Mouse (Mus musculus): Measurements from ENCODE around the gene Aig1. TPM values are rescaled to one million over a fixed set of nuclear protein-coding genes. Genes with fewer than 3 reads are reported as not detected.

The Aig1 gene
- polyA plus RNA-seq, 1 experiment from 2014 or later, result 36.1 TPM

DNA sequence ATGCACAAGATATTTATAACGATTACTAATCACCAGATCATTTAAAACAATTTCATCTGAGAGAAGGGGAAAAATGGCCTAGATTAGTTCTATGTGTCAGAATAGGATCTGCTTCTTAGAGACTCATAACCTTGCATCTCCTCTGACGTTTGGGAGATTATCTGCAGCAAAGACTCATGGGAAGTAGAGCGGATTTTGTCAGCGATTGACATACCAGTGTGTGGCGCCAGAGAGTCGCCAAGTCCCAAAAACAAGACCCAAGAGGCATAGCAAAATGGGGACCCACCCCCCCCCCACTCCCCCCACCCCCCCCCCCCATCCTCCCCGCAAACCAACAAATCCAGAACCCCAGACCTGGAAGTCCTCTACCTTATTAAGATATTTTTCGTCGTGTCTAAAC, 13.7 kb upstream of the Aig1 start:
- Histone ChIP-seq H3K4me1 (ENCODE audit: control insufficient read depth, insufficient read depth, low read length) (no peaks in the 10 kb centered on the region), H3K36me3 (ENCODE audit: control insufficient read depth, insufficient read depth, low read length) (no peaks in the 10 kb centered on the region), H3K4me2 (ENCODE audit: low read depth, low read length) (no peak overlapping the region), H3K27me3 (replicated peaks; ENCODE audit: control insufficient read depth, insufficient read depth, low read length) (no peaks in the 10 kb centered on the region), H3K4me3 (ENCODE audit: low read depth, low read length) (no peak overlapping the region), H3K9me3 (ENCODE audit: control insufficient read depth, low read length) (no peaks in the 10 kb centered on the region), H3K9ac (ENCODE audit: low read depth, low read length) (no peak overlapping the region), H3K27ac (replicated peaks; ENCODE audit: low read depth, low read length) (no peak overlapping the region)
- no peak for ATAC-seq (ENCODE audit: low read depth)
- 58% methylated on average over 9 of the region's 9 CpGs for WGBS
- no peak for DNase-seq (ENCODE audit: low spot score)

DNA sequence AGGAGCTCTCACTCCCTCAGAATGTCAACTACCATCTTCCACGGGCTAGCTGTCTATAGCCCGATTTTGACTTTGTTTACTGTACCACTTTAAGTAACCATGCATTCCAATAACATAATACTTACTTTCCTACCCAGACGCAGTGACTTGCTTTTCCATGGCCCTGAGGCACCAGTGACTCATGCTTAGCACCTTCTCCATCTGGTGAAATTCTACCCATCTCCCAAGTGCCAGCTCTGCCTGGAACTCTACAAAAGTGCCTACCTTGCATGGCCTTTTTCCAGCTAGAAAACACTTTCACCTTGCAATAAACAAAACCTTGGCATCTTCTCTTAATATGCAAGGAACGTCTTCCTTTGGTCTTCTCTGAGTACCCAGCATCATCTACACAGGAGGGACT, 9.9 kb upstream of the Aig1 start:
- Histone ChIP-seq H3K36me3 (ENCODE audit: control insufficient read depth, insufficient read depth, low read length) (no peaks in the 10 kb centered on the region), H3K9me3 (ENCODE audit: control insufficient read depth, low read length) (no peaks in the 10 kb centered on the region), H3K4me1 (ENCODE audit: control insufficient read depth, insufficient read depth, low read length) (no peaks in the 10 kb centered on the region), H3K4me3 (ENCODE audit: low read depth, low read length) (no peak overlapping the region), H3K27ac (replicated peaks; ENCODE audit: low read depth, low read length) (no peak overlapping the region), H3K4me2 (ENCODE audit: low read depth, low read length) (no peak overlapping the region), H3K9ac (ENCODE audit: low read depth, low read length) (no peak overlapping the region), H3K27me3 (replicated peaks; ENCODE audit: control insufficient read depth, insufficient read depth, low read length) (no peaks in the 10 kb centered on the region)
- ATAC-seq (ENCODE audit: low read depth) (no peak), DNase-seq (ENCODE audit: low spot score) (no peak)
- 79% methylated on average over 4 of the region's 4 CpGs for WGBS

DNA sequence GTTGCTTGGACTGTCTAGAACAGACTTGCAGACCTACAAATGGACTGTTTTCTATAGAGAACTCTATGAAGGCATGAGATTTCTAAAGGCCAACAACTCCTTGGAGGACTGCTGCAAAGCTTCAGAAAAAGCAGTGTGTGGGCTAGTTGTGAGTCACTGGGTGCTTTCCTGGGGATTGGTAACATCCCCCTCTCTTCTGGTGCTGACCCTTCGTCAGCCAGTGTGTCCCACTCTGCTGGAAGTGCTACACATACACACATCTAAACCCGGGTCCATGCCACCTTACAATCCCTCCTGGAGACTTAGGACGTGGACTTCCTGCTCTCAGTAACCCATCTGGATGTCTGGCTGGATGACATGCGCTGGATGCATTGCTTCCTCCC, 6.2 kb upstream of the Aig1 start:
- Histone ChIP-seq H3K9ac (ENCODE audit: low read depth, low read length) (no peak overlapping the region), H3K27me3 (replicated peaks; ENCODE audit: control insufficient read depth, insufficient read depth, low read length) (no peaks in the 10 kb centered on the region), H3K4me1 (ENCODE audit: control insufficient read depth, insufficient read depth, low read length) (no peaks in the 10 kb centered on the region), H3K4me2 (ENCODE audit: low read depth, low read length) (no peak overlapping the region), H3K27ac (replicated peaks; ENCODE audit: low read depth, low read length) (no peak overlapping the region), H3K36me3 (ENCODE audit: control insufficient read depth, insufficient read depth, low read length) (no peaks in the 10 kb centered on the region), H3K9me3 (ENCODE audit: control insufficient read depth, low read length) (no peaks in the 10 kb centered on the region; the same call in 1 of the 2 replicates), H3K4me3 (ENCODE audit: low read depth, low read length) (no peak overlapping the region)
- 75% methylated on average over 4 of the region's 4 CpGs for WGBS
- ATAC-seq (ENCODE audit: low read depth) (no peak), DNase-seq (ENCODE audit: low spot score) (no peak)

DNA sequence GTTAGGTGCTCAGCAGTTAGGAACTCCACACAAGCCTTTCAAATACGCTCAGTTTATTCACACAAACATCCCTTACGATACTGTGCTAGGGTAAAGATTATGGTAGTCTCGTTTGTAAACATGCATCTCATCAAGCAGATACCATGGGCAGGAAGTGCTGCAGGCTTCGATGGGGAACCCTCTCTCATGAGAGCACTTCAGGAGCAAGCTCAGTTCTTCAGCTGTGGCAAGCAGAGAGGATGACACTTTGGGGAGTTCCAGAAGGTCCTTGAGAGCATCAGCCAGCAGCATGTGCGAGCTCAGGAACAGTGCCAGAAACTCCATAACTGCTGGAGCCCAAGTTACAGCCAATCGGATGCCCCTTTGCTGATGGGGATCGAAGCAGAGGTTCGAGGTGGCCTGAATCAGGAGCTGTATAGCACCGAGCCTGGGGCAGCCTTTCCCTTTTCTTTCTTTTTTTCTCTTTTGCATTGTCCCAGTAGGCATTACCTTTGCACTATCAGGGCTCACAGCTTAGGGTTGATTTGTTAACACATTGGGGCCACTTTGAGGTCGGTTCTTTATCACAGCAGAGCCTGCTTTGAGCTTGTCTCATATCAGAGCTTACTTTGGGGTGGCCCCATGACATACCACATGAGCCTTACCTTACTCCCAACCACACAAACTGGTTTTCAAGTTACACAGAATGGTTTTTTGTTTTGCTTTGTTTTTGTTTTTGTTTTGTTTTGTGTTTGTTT, 5.7 kb upstream of the Aig1 start:
- Histone ChIP-seq H3K4me2 (ENCODE audit: low read depth, low read length) (no peak overlapping the region), H3K4me3 (ENCODE audit: low read depth, low read length) (no peak overlapping the region), H3K27ac (replicated peaks; ENCODE audit: low read depth, low read length) (no peak overlapping the region), H3K4me1 (ENCODE audit: control insufficient read depth, insufficient read depth, low read length) (no peaks in the 10 kb centered on the region), H3K9me3 (ENCODE audit: control insufficient read depth, low read length) (no peaks in the 10 kb centered on the region; the same call in 1 of the 2 replicates), H3K27me3 (replicated peaks; ENCODE audit: control insufficient read depth, insufficient read depth, low read length) (no peaks in the 10 kb centered on the region), H3K36me3 (ENCODE audit: control insufficient read depth, insufficient read depth, low read length) (no peaks in the 10 kb centered on the region), H3K9ac (ENCODE audit: low read depth, low read length) (no peak overlapping the region)
- DNase-seq (ENCODE audit: low spot score) (no peak), ATAC-seq (ENCODE audit: low read depth) (no peak)
- 85% methylated on average over 10 of the region's 10 CpGs for WGBS

DNA sequence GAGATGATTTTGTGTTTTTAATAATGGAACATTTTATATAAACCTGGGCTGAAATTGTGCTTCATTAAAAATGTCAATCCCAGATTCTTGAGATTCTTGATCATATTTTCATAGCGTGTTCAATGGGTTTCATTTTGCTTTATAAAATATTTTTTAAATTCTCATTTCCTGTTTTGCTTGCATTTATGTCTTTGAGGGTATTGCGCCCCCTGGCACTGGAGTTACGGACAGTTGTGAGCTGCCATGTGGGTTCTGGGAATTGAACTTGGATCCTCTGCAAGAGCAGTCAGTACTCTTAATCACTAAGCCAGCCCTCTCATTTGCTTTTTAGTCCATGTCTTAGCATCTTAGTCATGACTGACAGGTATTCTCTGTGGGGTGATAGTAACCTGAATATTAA, 1.8 kb upstream of the Aig1 start:
- Histone ChIP-seq H3K4me1 (ENCODE audit: control insufficient read depth, insufficient read depth, low read length) (peaks cover 4% of the 10 kb centered on the region; the same call in 1 of the 2 replicates), H3K9ac (ENCODE audit: low read depth, low read length) (no peak overlapping the region), H3K4me3 (ENCODE audit: low read depth, low read length) (no peak overlapping the region), H3K9me3 (ENCODE audit: control insufficient read depth, low read length) (no peaks in the 10 kb centered on the region; the same call in 1 of the 2 replicates), H3K27me3 (replicated peaks; ENCODE audit: control insufficient read depth, insufficient read depth, low read length) (no peaks in the 10 kb centered on the region), H3K36me3 (ENCODE audit: control insufficient read depth, insufficient read depth, low read length) (no peaks in the 10 kb centered on the region), H3K27ac (replicated peaks; ENCODE audit: low read depth, low read length) (no peak overlapping the region), H3K4me2 (ENCODE audit: low read depth, low read length) (no peak overlapping the region)
- ATAC-seq (ENCODE audit: low read depth) (no peak), DNase-seq (ENCODE audit: low spot score) (no peak)
- 70% methylated on average over 3 of the region's 3 CpGs for WGBS

DNA sequence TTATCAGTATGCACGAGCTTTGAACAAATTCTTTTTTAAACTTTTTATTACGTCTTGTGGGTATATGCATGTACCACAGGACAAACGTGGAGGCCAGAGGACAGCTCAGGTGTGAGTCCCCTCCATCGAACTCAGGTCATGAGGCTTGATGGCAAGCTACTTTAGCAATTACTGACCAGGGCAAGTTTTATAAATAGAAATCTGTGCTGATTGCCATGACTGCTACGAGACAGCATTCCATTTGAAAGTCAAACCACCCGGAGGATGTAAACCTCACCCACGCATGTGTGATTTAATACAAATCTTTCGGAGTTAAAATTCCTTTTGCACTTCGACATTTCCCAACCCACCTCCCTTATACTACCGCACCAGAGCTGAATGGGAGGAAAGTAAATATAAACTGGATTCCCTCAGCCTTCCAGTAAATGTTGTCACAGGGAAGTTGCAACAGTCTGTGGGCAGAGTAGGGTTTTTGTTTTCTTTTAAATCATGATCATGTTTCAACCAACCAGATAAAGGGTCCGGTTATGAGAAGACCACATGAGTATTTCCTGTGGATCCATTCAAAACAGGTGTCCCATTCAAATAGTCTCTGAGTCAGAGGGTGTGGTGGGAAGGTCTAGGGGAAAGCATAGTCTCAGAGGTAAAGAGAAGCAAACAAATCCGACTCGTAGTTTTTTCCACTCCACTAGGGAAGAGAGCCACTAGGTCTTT, 699 bp upstream of the Aig1 start:
- H3K9me3 ChIP-seq (ENCODE audit: control insufficient read depth, low read length), result no peaks in the 10 kb centered on the region; the same call in 1 of the 2 replicates
- 20% methylated on average over 13 of the region's 13 CpGs for WGBS

DNA sequence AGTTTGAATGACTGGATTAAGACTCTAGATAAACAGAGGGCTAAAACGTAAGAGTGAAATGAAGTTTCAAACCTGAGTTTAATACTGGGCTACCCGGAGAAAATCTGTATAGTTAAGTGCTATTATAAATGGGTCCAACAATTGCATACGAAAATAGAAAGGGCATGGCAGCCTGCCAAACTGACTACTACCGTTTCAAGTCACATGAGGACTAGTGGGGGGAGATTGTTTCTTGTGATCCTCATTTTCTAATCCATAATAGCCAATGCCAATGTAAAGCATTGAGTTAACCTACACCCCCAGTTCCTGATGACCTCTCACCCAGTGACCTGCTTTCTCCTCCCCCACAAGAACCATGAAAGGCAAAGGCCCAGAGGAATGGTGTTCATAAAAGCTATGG, 2.4 kb downstream of the Aig1 start:
- Histone ChIP-seq H3K4me2 (ENCODE audit: low read depth, low read length) (no peak overlapping the region), H3K9ac (ENCODE audit: low read depth, low read length) (no peak overlapping the region), H3K9me3 (ENCODE audit: control insufficient read depth, low read length) (no peaks in the 10 kb centered on the region), H3K36me3 (ENCODE audit: control insufficient read depth, insufficient read depth, low read length) (no peaks in the 10 kb centered on the region), H3K27me3 (replicated peaks; ENCODE audit: control insufficient read depth, insufficient read depth, low read length) (no peaks in the 10 kb centered on the region), H3K27ac (replicated peaks; ENCODE audit: low read depth, low read length) (no peak overlapping the region), H3K4me1 (ENCODE audit: control insufficient read depth, insufficient read depth, low read length) (peaks cover 7% of the 10 kb centered on the region; the same call in 1 of the 2 replicates), H3K4me3 (ENCODE audit: low read depth, low read length) (no peak overlapping the region)
- ATAC-seq (ENCODE audit: low read depth), result no peak
- peak; percentile 56 for DNase-seq (ENCODE audit: low spot score)
- WGBS, result 31% methylated on average over 4 of the region's 4 CpGs

More for the DNA sequence above, 699 bp upstream of the Aig1 start:
- H3K4me1 ChIP-seq (ENCODE audit: control insufficient read depth, insufficient read depth, low read length), result peaks cover 4% of the 10 kb centered on the region; the same call in 1 of the 2 replicates
- H3K27ac ChIP-seq (replicated peaks; ENCODE audit: low read depth, low read length), result peak overlapping the region; percentile 8; the same call in 1 of the 2 replicates
- DNase-seq (ENCODE audit: low spot score) (peak; percentile 36), ATAC-seq (ENCODE audit: low read depth) (0 out of 2 replicates have a peak, but pooled peaks have one; percentile 14)
- H3K4me3 ChIP-seq (ENCODE audit: low read depth, low read length), result peak overlapping the region; percentile 64
- H3K27me3 ChIP-seq (replicated peaks; ENCODE audit: control insufficient read depth, insufficient read depth, low read length), result no peaks in the 10 kb centered on the region
- peak overlapping the region; percentile 80 for H3K4me2 ChIP-seq (ENCODE audit: low read depth, low read length)
- no peaks in the 10 kb centered on the region for H3K36me3 ChIP-seq (ENCODE audit: control insufficient read depth, insufficient read depth, low read length)
- peak overlapping the region; percentile 75 for H3K9ac ChIP-seq (ENCODE audit: low read depth, low read length)

DNA sequence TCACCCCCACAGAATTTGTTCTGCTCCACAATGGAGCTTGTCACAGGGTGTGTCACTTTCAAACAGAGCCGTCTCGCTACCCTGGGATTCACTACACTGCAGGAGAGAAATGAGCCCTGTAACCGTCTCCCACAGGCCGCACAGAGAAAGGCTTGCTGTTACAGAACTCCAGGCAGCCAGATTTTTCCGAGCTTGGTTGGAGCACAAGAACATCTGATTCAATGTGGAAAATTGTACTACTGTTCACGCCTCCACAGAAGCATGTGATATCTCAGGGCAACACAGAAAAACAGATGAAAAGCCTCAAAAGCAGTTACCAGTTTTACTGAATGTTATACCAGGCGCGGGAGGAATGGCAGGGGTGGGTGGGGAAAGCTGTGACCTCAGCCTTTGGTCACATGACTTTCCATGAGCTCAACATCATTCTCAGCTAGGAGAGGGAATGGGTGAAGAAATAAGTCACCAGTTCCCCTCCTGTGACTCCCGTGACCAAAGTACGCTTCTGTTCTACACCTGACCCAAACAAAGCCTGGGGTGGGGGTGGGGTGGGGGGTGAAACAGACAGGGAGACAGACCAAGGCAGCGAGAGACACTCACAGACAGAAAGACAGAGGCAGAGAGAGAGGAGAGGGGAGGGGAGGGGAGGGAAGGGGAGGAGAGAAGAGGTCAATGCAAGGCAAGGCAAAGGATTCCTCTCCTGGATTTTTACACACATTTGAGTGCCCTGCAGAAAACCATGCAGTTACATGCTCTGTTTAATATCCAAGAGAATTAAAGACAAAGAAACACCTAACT, 7.5 kb downstream of the Aig1 start:
- Histone ChIP-seq H3K4me3 (ENCODE audit: low read depth, low read length) (0 out of 2 replicates have a peak overlapping the region, but pooled peaks have one; percentile 6), H3K36me3 (ENCODE audit: control insufficient read depth, insufficient read depth, low read length) (no peaks in the 10 kb centered on the region), H3K4me2 (ENCODE audit: low read depth, low read length) (peak overlapping the region; percentile 31), H3K9me3 (ENCODE audit: control insufficient read depth, low read length) (no peaks in the 10 kb centered on the region), H3K4me1 (ENCODE audit: control insufficient read depth, insufficient read depth, low read length) (peaks cover 5% of the 10 kb centered on the region), H3K27ac (replicated peaks; ENCODE audit: low read depth, low read length) (no peak overlapping the region; the same call in 1 of the 2 replicates), H3K9ac (ENCODE audit: low read depth, low read length) (peak overlapping the region; percentile 30; the same call in 1 of the 2 replicates), H3K27me3 (replicated peaks; ENCODE audit: control insufficient read depth, insufficient read depth, low read length) (no peaks in the 10 kb centered on the region)
- 27% methylated on average over 11 of the region's 11 CpGs for WGBS
- ATAC-seq (ENCODE audit: low read depth) (peak; percentile 72; the same call in 1 of the 2 replicates), DNase-seq (ENCODE audit: low spot score) (peak; percentile 58)
